Mouse (Mus musculus) small intestine, adult 2 months (tissue): ENCODE results near the gene Cacnb4.

Source experiments
- CTCF ChIP-seq: fragments of 200-500 bp; IDR thresholded peaks from 2 replicates; pipeline ENCODE4 v1.5.1; 2012; ENCODE audit warnings: low read depth, mild to moderate bottlenecking, control low read depth, inconsistent platforms, low read length, moderate library complexity, mixed read lengths; ENCODE audit not compliant: insufficient replicate concordance, insufficient read length; ENCODE audit errors: extremely low read depth
- POLR2A ChIP-seq: fragments of 200-500 bp; IDR thresholded peaks from 2 replicates; pipeline ENCODE4 v1.6.1; 2012; ENCODE audit warnings: low read depth, mild to moderate bottlenecking, control low read depth, inconsistent platforms, low read length, moderate library complexity

- TF ChIP-seq CTCF, result no peak
- TF ChIP-seq POLR2A, result no peak
Measured at GRCm38 (mm10) chr2:52575637-52576175, 100.9 kb downstream of the Cacnb4 start.
